Comparison of ENCODE assay signal across 27 mouse cellular contexts in the genomic region with DNA sequence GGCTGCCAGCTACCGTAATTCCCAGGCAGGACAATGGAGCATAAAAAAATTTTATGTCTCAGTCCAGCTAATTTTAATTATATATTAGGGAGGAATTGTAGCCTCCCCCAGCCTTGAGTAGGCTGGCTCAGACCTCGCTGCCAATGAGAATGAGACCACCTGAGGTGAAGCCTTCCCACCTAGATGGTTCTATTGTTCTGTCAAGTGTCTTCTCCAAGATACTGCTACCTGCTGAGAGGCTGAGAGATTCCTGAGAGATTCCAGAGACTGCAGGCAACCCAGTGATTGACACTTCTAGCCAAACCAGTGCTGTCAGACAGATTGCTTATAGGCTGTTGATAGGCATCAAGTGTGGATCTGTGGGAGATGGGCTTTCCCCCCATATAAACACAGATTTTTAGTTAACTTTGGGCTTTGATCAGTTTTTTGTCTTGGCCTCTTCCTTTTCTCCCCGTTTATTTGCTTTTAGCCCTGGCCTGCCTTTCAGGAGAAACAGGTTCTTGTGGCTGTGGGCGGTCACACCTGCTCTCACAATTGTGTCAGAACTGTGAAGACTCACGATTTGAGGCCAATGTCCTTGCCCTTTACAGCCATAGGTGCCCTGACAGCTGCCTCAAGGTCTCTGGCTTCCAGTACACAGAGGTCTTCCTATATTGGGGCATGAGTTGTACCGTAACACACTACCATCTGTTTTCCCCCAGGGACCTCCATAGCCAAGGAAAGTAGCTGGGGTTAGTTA. TPM values are rescaled to one million over a fixed set of nuclear protein-coding genes. Genes with fewer than 3 reads are reported as not detected.
DNase-seq lines count a peak whose midpoint lies in the region; TF ChIP-seq lines count a peak whose summit lies in the region.
"Had no signal": no experiment of that assay in that cellular context is flagged by ENCODE, and none has a peak within 500 bp of the region (broad histone marks: within the 10 kb centered on the region; RNA-seq: fewer than 3 reads in every experiment).

No protein-coding gene starts in this region.

- no peak overlapping the region for H3K4me3 ChIP-seq in lung, adult 2 months (replicated peaks; ENCODE audit: extremely low read depth, low read depth, low read length)
- H3K4me3 ChIP-seq in brown adipose tissue, adult 24 weeks (ENCODE audit: insufficient read depth, low read depth, low read length): no peak overlapping the region
- no peak overlapping the region for H3K4me3 ChIP-seq in limb, embryonic 10.5 days
- no peak overlapping the region for H3K4me3 ChIP-seq in gastrocnemius, adult 2 months
- H3K4me3 ChIP-seq: forebrain, embryonic 13.5 days; heart, embryonic 10.5 days; hindbrain, embryonic 12.5 days; midbrain, embryonic 10.5 days; stomach, embryonic 15.5 days had no signal

- TF ChIP-seq POLR2A in lung, adult 2 months (IDR thresholded peaks at IDR 0.05; ENCODE audit: borderline replicate concordance, extremely low read depth, low read depth, low read length): no peak

- intact Hi-C loops in gastrocnemius, adult 2 months (cut with DNase I): no loop called here

- 67% methylated on average over 6 of the region's 6 CpGs for WGBS in lung, adult 2 months
- WGBS in limb, embryonic 10.5 days: 63% methylated on average over 6 of the region's 6 CpGs

- TF ChIP-seq CTCF in lung, adult 2 months (IDR thresholded peaks at IDR 0.05; ENCODE audit: insufficient read depth, low read length): no peak
- TF ChIP-seq CTCF in gastrocnemius, adult 2 months (IDR thresholded peaks at IDR 0.05): no peak

- no peaks in the 10 kb centered on the region for H3K27me3 ChIP-seq in limb, embryonic 10.5 days (ENCODE audit: low read depth, poor library complexity, severe bottlenecking)
- H3K27me3 ChIP-seq: forebrain, embryonic 13.5 days; hindbrain, embryonic 12.5 days; stomach, embryonic 15.5 days had no signal

- peak; percentile 15 for DNase-seq in lung, postnatal 36 days
- no peak for DNase-seq in lung, adult 2 months
- DNase-seq in limb, embryonic 10.5 days (ENCODE audit: low spot score): peak; percentile 12
- no peak for DNase-seq in thymus, adult 18-20 months
- DNase-seq in gastrocnemius, adult 18-20 months (ENCODE audit: low spot score): no peak
- no peak for DNase-seq in gastrocnemius, adult 2 months
- DNase-seq: cerebellum, adult 11-12 months; cerebellum, postnatal 10 days; gastrocnemius, postnatal 10 days; right cerebral cortex, postnatal 4 days had no signal

- H3K4me1 ChIP-seq in lung, adult 2 months (ENCODE audit: control insufficient read depth, insufficient read depth, low read length): no peaks in the 10 kb centered on the region
- peaks cover 4% of the 10 kb centered on the region; the same call in 1 of the 2 replicates for H3K4me1 ChIP-seq in brown adipose tissue, adult 24 weeks (ENCODE audit: control insufficient read depth, insufficient read depth, insufficient read length, low read length)
- no peaks in the 10 kb centered on the region for H3K4me1 ChIP-seq in limb, embryonic 10.5 days
- H3K4me1 ChIP-seq: forebrain, embryonic 13.5 days; heart, embryonic 10.5 days; hindbrain, embryonic 12.5 days; midbrain, embryonic 10.5 days; stomach, embryonic 15.5 days had no signal

- H3K36me3 ChIP-seq in limb, embryonic 10.5 days: no peaks in the 10 kb centered on the region
- H3K36me3 ChIP-seq: heart, embryonic 10.5 days; hindbrain, embryonic 12.5 days; midbrain, embryonic 10.5 days; stomach, embryonic 15.5 days had no signal

- H3K27ac ChIP-seq in brown adipose tissue, adult 24 weeks (replicated peaks; ENCODE audit: low read depth, low read length): 0 out of 2 replicates have a peak overlapping the region, but pooled peaks have one; percentile 15
- no peak overlapping the region for H3K27ac ChIP-seq in limb, embryonic 10.5 days
- no peak overlapping the region for H3K27ac ChIP-seq in gastrocnemius, adult 2 months
- H3K27ac ChIP-seq: forebrain, embryonic 13.5 days; heart, embryonic 10.5 days; hindbrain, embryonic 12.5 days; midbrain, embryonic 10.5 days; stomach, embryonic 15.5 days had no signal

- no peaks in the 10 kb centered on the region for H3K9me3 ChIP-seq in limb, embryonic 10.5 days (replicated peaks)
- H3K9me3 ChIP-seq: forebrain, embryonic 13.5 days; heart, embryonic 10.5 days; hindbrain, embryonic 12.5 days; midbrain, embryonic 10.5 days; stomach, embryonic 15.5 days had no signal

RNA-seq across cellular contexts. Expression of a gene that starts 5.6 kb away (rescaled TPM):
- polyA plus RNA-seq in lung, adult 2 months (2012; rRNA removed): 0.11 and 0.14 TPM in 2 replicates
- 8.6 and 11.0 TPM in 2 replicates for polyA plus RNA-seq in brown adipose tissue, adult 24 weeks (2012; ENCODE audit: insufficient read depth, insufficient read length, missing spikeins)
- polyA plus RNA-seq in limb, embryonic 10.5 days (2016; fragmentation: Nextera tagmentation; extraction: Ambion mirVana): not detected in 2 replicates
- total RNA-seq in gastrocnemius, adult 18-20 months (2021): not detected
- not detected for total RNA-seq in gastrocnemius, adult 2 months (2021)
- total RNA-seq: gastrocnemius, postnatal 10 days; granulocyte monocyte progenitor cell, adult 5-6 weeks; layer of hippocampus, adult 18-20 months; layer of hippocampus, postnatal 14 days; midbrain, postnatal 0 days had no signal
- polyA plus RNA-seq: cortical plate, adult 2 months; embryonic facial prominence, embryonic 11.5 days; forebrain, embryonic 13.5 days; heart, embryonic 10.5 days; heart, postnatal 0 days; hindbrain, embryonic 12.5 days; kidney, embryonic 16.5 days; limb, embryonic 11.5 days; liver, adult 2 months; liver, embryonic 16.5 days; midbrain, embryonic 10.5 days; midbrain, postnatal 0 days had no signal

RNA-seq across cellular contexts. Expression of a gene that starts 21.1 kb away (rescaled TPM):
- 49.3 and 63.2 TPM in 2 replicates for polyA plus RNA-seq in lung, adult 2 months (2012; rRNA removed)
- polyA plus RNA-seq in brown adipose tissue, adult 24 weeks (2012; ENCODE audit: insufficient read depth, insufficient read length, missing spikeins): 43.9 and 53.5 TPM in 2 replicates
- 23.2 and 26.2 TPM in 2 replicates for polyA plus RNA-seq in limb, embryonic 10.5 days (2016; fragmentation: Nextera tagmentation; extraction: Ambion mirVana)
- total RNA-seq in gastrocnemius, adult 18-20 months (2021): 10 to 100 TPM; 36.3 to 46.3 TPM
- total RNA-seq in gastrocnemius, adult 2 months (2021): 10 to 100 TPM; 38.8 to 58.6 TPM

Comparison
In these comparisons a context has a peak if more than half of its experiments do, and no peak if none do; other contexts are left out.
1. DNase-seq: peak in lung, postnatal 36 days (single experiment) and limb, embryonic 10.5 days (single experiment); none in lung, adult 2 months (single experiment), thymus, adult 18-20 months (0 of 2), gastrocnemius, adult 18-20 months (single experiment) and gastrocnemius, adult 2 months (single experiment).